ENCODE assay signal across 8 mouse cellular contexts in the genomic region with DNA sequence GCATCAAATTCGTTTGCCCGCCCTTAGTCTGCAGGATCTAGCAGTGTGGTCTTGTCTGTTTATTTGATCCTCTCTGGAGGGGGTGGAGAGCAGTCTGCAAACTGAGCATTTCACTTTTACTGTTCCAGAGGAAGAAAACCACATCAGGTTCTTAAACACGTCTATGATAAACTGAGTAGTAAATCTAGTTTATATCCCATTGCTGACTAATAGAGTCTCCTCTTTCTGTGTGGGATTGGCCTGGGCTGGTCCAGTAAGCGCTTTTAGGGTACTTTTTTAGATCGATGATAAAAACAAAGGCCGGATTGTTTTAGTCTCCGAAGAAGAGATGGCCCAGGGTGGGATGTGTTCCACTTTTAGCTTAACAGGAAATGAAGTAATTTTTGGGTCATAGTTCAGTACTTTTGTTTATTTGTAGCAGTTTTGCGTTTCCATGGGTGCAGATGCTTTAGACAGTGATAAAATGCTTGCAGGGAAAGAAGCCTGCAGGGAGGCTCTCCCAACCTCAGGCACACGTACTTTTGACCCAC.
DNase-seq lines count a peak whose midpoint lies in the region; ATAC-seq and TF ChIP-seq lines count a peak whose summit lies in the region.

No protein-coding gene starts in this region.

- WGBS in neural tube, embryonic 11.5 days, result 42% methylated on average over 9 of the region's 9 CpGs
- 32% methylated on average over 9 of the region's 9 CpGs for WGBS in embryonic facial prominence, embryonic 10.5 days
- 48% methylated on average over 9 of the region's 9 CpGs for WGBS in hindbrain, postnatal 0 days
- WGBS in forebrain, embryonic 15.5 days, result 63% methylated on average over 9 of the region's 9 CpGs

- no peak overlapping the region for H3K9ac ChIP-seq in neural tube, embryonic 11.5 days (ENCODE audit: low read length)
- H3K9ac ChIP-seq in hindbrain, postnatal 0 days (replicated peaks; ENCODE audit: low read length), result no peak overlapping the region
- no peak overlapping the region for H3K9ac ChIP-seq in forebrain, embryonic 15.5 days (replicated peaks)

- no peaks in the 10 kb centered on the region for H3K36me3 ChIP-seq in neural tube, embryonic 11.5 days (ENCODE audit: control insufficient read depth, insufficient read depth, low read length)
- peaks cover 16% of the 10 kb centered on the region for H3K36me3 ChIP-seq in embryonic facial prominence, embryonic 10.5 days (replicated peaks)
- no peaks in the 10 kb centered on the region for H3K36me3 ChIP-seq in hindbrain, postnatal 0 days (ENCODE audit: insufficient read depth, low read length)
- no peaks in the 10 kb centered on the region for H3K36me3 ChIP-seq in forebrain, embryonic 15.5 days

- no peak overlapping the region for H3K27ac ChIP-seq in neural tube, embryonic 11.5 days (ENCODE audit: low read depth, low read length)
- H3K27ac ChIP-seq in embryonic facial prominence, embryonic 10.5 days (replicated peaks), result peak overlapping the region; percentile 2; the same call in 1 of the 2 replicates
- peak overlapping the region; percentile 32; the same call in 1 of the 2 replicates for H3K27ac ChIP-seq in hindbrain, postnatal 0 days
- H3K27ac ChIP-seq in forebrain, embryonic 15.5 days (replicated peaks), result no peak overlapping the region

- DNase-seq in neural tube, embryonic 11.5 days (ENCODE audit: low spot score), result peak; percentile 11
- no peak for DNase-seq in neural tube, embryonic 10.5 days (ENCODE audit: extremely low spot score, low spot score)
- peak; percentile 36 for DNase-seq in embryonic facial prominence, embryonic 10.5 days (ENCODE audit: low spot score)
- DNase-seq in hindbrain, postnatal 0 days (ENCODE audit: low spot score), result peak; percentile 12
- peak; percentile 85 for DNase-seq in lung, postnatal 25 days (ENCODE audit: low spot score)
- DNase-seq in cerebellum, postnatal 25 days, result no peak
- DNase-seq in layer of hippocampus, postnatal 36 days, result no peak

- H3K4me2 ChIP-seq in neural tube, embryonic 11.5 days (ENCODE audit: low read depth), result no peak overlapping the region
- H3K4me2 ChIP-seq in hindbrain, postnatal 0 days (ENCODE audit: low read depth, low read length), result no peak overlapping the region
- no peak overlapping the region for H3K4me2 ChIP-seq in forebrain, embryonic 15.5 days (replicated peaks)

- H3K27me3 ChIP-seq in neural tube, embryonic 11.5 days (ENCODE audit: control insufficient read depth, insufficient read depth, low read length), result no peaks in the 10 kb centered on the region
- no peaks in the 10 kb centered on the region for H3K27me3 ChIP-seq in embryonic facial prominence, embryonic 10.5 days (replicated peaks; ENCODE audit: low read depth, poor library complexity, severe bottlenecking)
- H3K27me3 ChIP-seq in hindbrain, postnatal 0 days (ENCODE audit: insufficient read depth, low read length), result no peaks in the 10 kb centered on the region
- H3K27me3 ChIP-seq in forebrain, embryonic 15.5 days, result no peaks in the 10 kb centered on the region

- no peaks in the 10 kb centered on the region for H3K9me3 ChIP-seq in neural tube, embryonic 11.5 days (ENCODE audit: control insufficient read depth, low read length)
- H3K9me3 ChIP-seq in embryonic facial prominence, embryonic 10.5 days, result no peaks in the 10 kb centered on the region
- no peaks in the 10 kb centered on the region for H3K9me3 ChIP-seq in hindbrain, postnatal 0 days (ENCODE audit: low read length)
- H3K9me3 ChIP-seq in forebrain, embryonic 15.5 days, result no peaks in the 10 kb centered on the region

- no peak for TF ChIP-seq CTCF in hindbrain, postnatal 0 days (IDR thresholded peaks at IDR 0.05; ENCODE audit: low read depth)

- ATAC-seq in neural tube, embryonic 11.5 days (ENCODE audit: insufficient read depth, low FRiP score, low TSS enrichment), result no peak
- 0 out of 2 replicates have a peak, but pooled peaks have one; percentile 35 for ATAC-seq in hindbrain, postnatal 0 days
- no peak for ATAC-seq in forebrain, embryonic 15.5 days (replicated peaks)

- H3K4me3 ChIP-seq in neural tube, embryonic 11.5 days (ENCODE audit: low read depth, low read length), result no peak overlapping the region
- H3K4me3 ChIP-seq in embryonic facial prominence, embryonic 10.5 days, result no peak overlapping the region
- no peak overlapping the region for H3K4me3 ChIP-seq in hindbrain, postnatal 0 days (ENCODE audit: low read length)
- no peak overlapping the region for H3K4me3 ChIP-seq in forebrain, embryonic 15.5 days

- H3K4me1 ChIP-seq in neural tube, embryonic 11.5 days (ENCODE audit: control insufficient read depth, insufficient read depth, low read length), result peaks cover 3% of the 10 kb centered on the region; the same call in 1 of the 2 replicates
- peaks cover 18% of the 10 kb centered on the region for H3K4me1 ChIP-seq in embryonic facial prominence, embryonic 10.5 days
- H3K4me1 ChIP-seq in hindbrain, postnatal 0 days (ENCODE audit: insufficient read depth, low read length), result no peaks in the 10 kb centered on the region
- no peaks in the 10 kb centered on the region for H3K4me1 ChIP-seq in forebrain, embryonic 15.5 days

Comparison
In these comparisons a context has a peak if more than half of its experiments do, and no peak if none do; other contexts are left out.
1. DNase-seq: peak in neural tube, embryonic 11.5 days (single experiment), embryonic facial prominence, embryonic 10.5 days (single experiment), hindbrain, postnatal 0 days (single experiment) and lung, postnatal 25 days (single experiment); none in neural tube, embryonic 10.5 days (single experiment), cerebellum, postnatal 25 days (0 of 2) and layer of hippocampus, postnatal 36 days (0 of 2).
2. H3K27ac ChIP-seq: peak in embryonic facial prominence, embryonic 10.5 days (single experiment) and hindbrain, postnatal 0 days (single experiment); none in neural tube, embryonic 11.5 days (single experiment) and forebrain, embryonic 15.5 days (single experiment).